Mouse (Mus musculus) adrenal gland, postnatal 25 days (tissue): ENCODE data around the gene Trh. TPM values are rescaled to one million over a fixed set of nuclear protein-coding genes. Genes with fewer than 3 reads are reported as not detected.
A peak's percentile ranks its signal among the peaks of the same experiment; 100 is the strongest.

Source experiments
- DNase-seq: peaks from one replicate; pipeline ENCODE4 v3.0.0; 2021; ENCODE audit warnings: mixed read lengths
- total RNA-seq: library from RNA; stranded (reverse); gene quantifications from 2 replicates; pipeline ENCODE4 v1.2.3, GENCODE M21; 2021

The Trh gene
- total RNA-seq, 1 experiment from 2014 or later = not detected

GRCm38 (mm10) chr6:92222021-92222420, 22.4 kb downstream of the Trh start:
- no peak for DNase-seq

GRCm38 (mm10) chr6:92221604-92222003, 22.8 kb downstream of the Trh start:
- no peak for DNase-seq

GRCm38 (mm10) chr6:92219445-92219844, 25.0 kb downstream of the Trh start:
- peak; percentile 19 for DNase-seq

- peak; percentile 92 for DNase-seq
Measured at GRCm38 (mm10) chr6:92214773-92215449, 29.5 kb downstream of the Trh start, which contains the start of gene Rbsn. Rbsn (minus strand) TSS chr6:92214925.

GRCm38 (mm10) chr6:92214055-92214772, 30.2 kb downstream of the Trh start:
- no peak for DNase-seq

- no peak for DNase-seq
Measured at GRCm38 (mm10) chr6:92199414-92199813, 45.0 kb downstream of the Trh start.

Other genes starting within 250 kb of the Trh start
- 44.1 and 49.9 TPM in 2 replicates for gene Nr2c2, start 153.3 kb downstream of the Trh start, total RNA-seq
- 48.5 and 55.5 TPM in 2 replicates for gene Mrps25, start 60.6 kb downstream of the Trh start, total RNA-seq
- 16.5 and 19.9 TPM in 2 replicates for gene Rbsn, start 29.7 kb downstream of the Trh start, total RNA-seq